Mouse (Mus musculus) liver, embryonic 14.5 days (tissue): ENCODE measurements around the gene Acer2. TPM values are rescaled to one million over a fixed set of nuclear protein-coding genes. Genes with fewer than 3 reads are reported as not detected.

Experiments used
- ATAC-seq: fragments of 200-750 bp; cut with Nextera tagmentation; 2 replicates; pipeline ENCODE4 v1.8.0; 2017; ENCODE audit warnings: moderate number of reproducible peaks, mild to moderate bottlenecking, moderate library complexity; ENCODE audit not compliant: insufficient read depth
- DNase-seq, 3 experiments: peaks; one replicate each; pipeline ENCODE4 v3.0.0-alpha.2; 2012 to 2013; ENCODE audit warnings: low read depth in 3 of 3, low spot score in 3 of 3
- H3K27ac ChIP-seq: fragments of 300-500 bp; sonication (generic); 2 replicates; pipeline ENCODE4 v1.5.1; 2014; ENCODE audit warnings: moderate library complexity, mild to moderate bottlenecking, control low read depth, inconsistent platforms
- H3K27me3 ChIP-seq: fragments of 300-500 bp; sonication (generic); 2 replicates; pipeline ENCODE4 v1.6.1; 2014; ENCODE audit warnings: mild to moderate bottlenecking, low read length, moderate library complexity; ENCODE audit not compliant: control insufficient read depth, insufficient read depth
- H3K36me3 ChIP-seq: fragments of 300-500 bp; sonication (generic); replicated peaks from 2 replicates; pipeline ENCODE4 v1.6.1; 2014; ENCODE audit warnings: low read depth; ENCODE audit not compliant: control insufficient read depth, insufficient read depth
- H3K4me1 ChIP-seq, 2 experiments: fragments of 200-500 bp in 1 of 2; fragments of 300-500 bp in 1 of 2; sonication (generic) in 1 of 2; replicated peaks; 2 replicates each; pipeline ENCODE4 v1.6.1; 2012 to 2014; ENCODE audit warnings: antibody characterized with exemption in 1 of 2, inconsistent platforms in 1 of 2, low read length in 1 of 2; ENCODE audit not compliant: control insufficient read depth in 2 of 2, insufficient read depth in 2 of 2
- H3K4me2 ChIP-seq: fragments of 300-500 bp; sonication (generic); 2 replicates; pipeline ENCODE4 v1.6.1; 2014; ENCODE audit warnings: low read depth, mild to moderate bottlenecking, control low read depth, moderate library complexity
- H3K4me3 ChIP-seq, 2 experiments: fragments of 200-500 bp in 1 of 2; fragments of 300-500 bp in 1 of 2; sonication (generic) in 1 of 2; 2 replicates each; pipeline ENCODE4 v1.5.1; 2012 to 2014; ENCODE audit warnings: low read depth in 2 of 2, low read length in 2 of 2, mild to moderate bottlenecking in 2 of 2, control low read depth in 1 of 2, inconsistent platforms in 1 of 2, moderate library complexity in 1 of 2; ENCODE audit not compliant: insufficient read depth in 1 of 2
- H3K9ac ChIP-seq: fragments of 300-500 bp; sonication (generic); replicated peaks from 2 replicates; pipeline ENCODE4 v1.6.1; 2014; ENCODE audit warnings: mild to moderate bottlenecking, control low read depth, moderate library complexity
- H3K9me3 ChIP-seq: fragments of 300-500 bp; sonication (generic); 2 replicates; pipeline ENCODE4 v1.6.1; 2016; ENCODE audit warnings: low read length, mixed read lengths; ENCODE audit not compliant: control insufficient read depth
- CTCF ChIP-seq: IDR thresholded peaks from 2 replicates; pipeline ENCODE4 v1.5.1; 2016; ENCODE audit warnings: antibody characterized with exemption, low read depth, control low read depth
- EP300 ChIP-seq: IDR thresholded peaks from 2 replicates; pipeline ENCODE4 v1.6.1; 2016; ENCODE audit warnings: antibody characterized with exemption, low read depth
- WGBS: fragments of 180-500 bp; shearing (Covaris S2); extraction: QIAGEN DNeasy Blood & Tissue Kit; methylation state at CpG from one replicate; pipeline ENCODE4 v1.1.7; 2014; ENCODE audit not compliant: insufficient replicate concordance; 5-methylcytosine and 5-hydroxymethylcytosine counted together
- polyA plus RNA-seq, 2 experiments: library from polyadenylated mRNA; depleted of rRNA in 1 of 2; stranded (reverse) in 1 of 2; unstranded in 1 of 2; fragments of >200 nt; fragmentation: Nextera tagmentation in 1 of 2; extraction: Ambion mirVana in 1 of 2; gene quantifications; 2 replicates each; pipeline versions ENCODE4 v1.2.1 to v1.2.3; 2012 to 2014

The Acer2 gene
- polyA plus RNA-seq, 2 experiments: 2.6 to 4.5 TPM

GRCm38 (mm10) chr4:86886160-86886878 lies 12.1 kb downstream of the Acer2 start:
- Histone ChIP-seq H3K4me1 (peaks cover 9 to 20% of the 10 kb centered on the region in 2 experiments), H3K4me3 (peak overlapping the region; percentile 56 to 71), H3K27ac (peak overlapping the region; percentile 52), H3K36me3 (no peaks in the 10 kb centered on the region), H3K9me3 (no peaks in the 10 kb centered on the region), H3K9ac (peak overlapping the region; percentile 47), H3K27me3 (no peaks in the 10 kb centered on the region), H3K4me2 (peak overlapping the region; percentile 86)
- TF ChIP-seq EP300 (no peak), CTCF (0 out of 2 replicates have a peak, but pooled peaks have one; percentile 3)
- ATAC-seq (peak; percentile 83), DNase-seq (peak; percentile 47 to 59 (median 52))
- 2% methylated on average over 18 of the region's 18 CpGs for WGBS

DNA sequence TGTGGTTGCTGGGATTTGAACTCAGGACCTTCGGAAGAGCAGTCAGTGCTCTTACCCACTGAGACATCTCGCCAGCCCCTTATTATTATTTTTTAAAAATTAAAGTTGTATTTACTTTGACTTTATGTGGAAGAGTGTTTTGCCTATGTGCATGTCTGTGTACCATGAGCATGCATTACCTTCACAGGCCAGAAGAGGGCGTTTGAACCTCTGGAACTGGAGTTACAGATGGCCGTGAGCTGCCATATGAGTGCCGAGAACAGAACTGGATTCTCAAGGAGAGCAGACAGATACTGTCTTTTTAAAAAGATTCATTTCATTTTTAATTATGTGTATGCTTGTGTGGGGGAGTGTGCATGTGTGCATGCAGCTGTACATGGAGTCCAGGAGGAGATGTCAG lies 13.7 kb downstream of the Acer2 start:
- WGBS: 61% methylated on average over 5 of the region's 5 CpGs
- no peak for DNase-seq
- TF ChIP-seq CTCF (peak; percentile 73), EP300 (no peak)
- Histone ChIP-seq H3K4me2 (no peak overlapping the region), H3K9ac (no peak overlapping the region), H3K27ac (no peak overlapping the region), H3K9me3 (no peaks in the 10 kb centered on the region), H3K4me1 (peaks cover 9 to 20% of the 10 kb centered on the region in 2 experiments), H3K27me3 (no peaks in the 10 kb centered on the region), H3K4me3 (no peak overlapping the region), H3K36me3 (no peaks in the 10 kb centered on the region)
- ATAC-seq: no peak

GRCm38 (mm10) chr4:86897411-86897810 lies 23.2 kb downstream of the Acer2 start:
- Histone ChIP-seq H3K4me2 (no peak overlapping the region), H3K27me3 (no peaks in the 10 kb centered on the region), H3K9me3 (no peaks in the 10 kb centered on the region), H3K4me1 (peaks cover 0 to 12% of the 10 kb centered on the region in 2 experiments; a peak in 2 of 4 replicates), H3K27ac (no peak overlapping the region), H3K36me3 (no peaks in the 10 kb centered on the region), H3K4me3 (no peak overlapping the region), H3K9ac (no peak overlapping the region)
- ATAC-seq (peak; percentile 37; the same call in 1 of the 2 replicates), DNase-seq (no peak)
- WGBS: 49% methylated on average over 7 of the region's 7 CpGs
- TF ChIP-seq EP300 (no peak), CTCF (no peak)

- no peak overlapping the region for H3K27ac ChIP-seq
- no peaks in the 10 kb centered on the region for H3K9me3 ChIP-seq
- WGBS: 34% methylated on average over 14 of the region's 14 CpGs
- no peaks in the 10 kb centered on the region for H3K27me3 ChIP-seq
- TF ChIP-seq EP300 (no peak), CTCF (no peak)
- H3K4me1 ChIP-seq: peaks cover 0 to 15% of the 10 kb centered on the region in 2 experiments; a peak in 2 of 4 replicates
- no peak overlapping the region for H3K4me2 ChIP-seq
- no peak overlapping the region for H3K9ac ChIP-seq
- ATAC-seq (peak; percentile 55; the same call in 1 of the 2 replicates), DNase-seq (no peak)
- H3K36me3 ChIP-seq: no peaks in the 10 kb centered on the region
- H3K4me3 ChIP-seq: no peak overlapping the region
Measured at GRCm38 (mm10) chr4:86898791-86899474, 24.7 kb downstream of the Acer2 start.

DNA sequence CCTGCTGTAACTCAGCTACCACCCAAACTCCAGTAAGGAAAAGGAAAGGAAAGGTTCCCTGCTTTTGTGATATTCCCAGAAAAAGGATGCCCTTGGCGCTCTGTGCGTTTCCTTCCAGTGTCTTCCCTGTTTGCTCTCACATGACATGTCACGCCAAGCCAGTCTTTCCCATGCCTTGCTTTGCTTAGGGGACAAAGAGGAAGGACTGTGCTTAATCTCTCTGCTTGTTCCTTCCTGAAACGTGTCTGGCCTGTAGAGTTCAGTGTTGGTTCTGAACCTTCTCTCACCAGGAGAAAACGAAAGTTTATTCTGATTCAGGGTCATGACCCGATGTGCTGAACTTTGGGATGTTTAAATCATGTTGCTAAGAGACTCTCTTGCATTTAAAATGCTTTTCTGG lies 28.2 kb downstream of the Acer2 start:
- Histone ChIP-seq H3K27ac (no peak overlapping the region), H3K4me1 (peaks cover 0 to 11% of the 10 kb centered on the region in 2 experiments; a peak in 2 of 4 replicates), H3K27me3 (no peaks in the 10 kb centered on the region), H3K9ac (no peak overlapping the region), H3K36me3 (no peaks in the 10 kb centered on the region), H3K4me2 (no peak overlapping the region), H3K9me3 (no peaks in the 10 kb centered on the region), H3K4me3 (no peak overlapping the region)
- WGBS: 11% methylated on average over 6 of the region's 6 CpGs
- no peak for TF ChIP-seq CTCF
- TF ChIP-seq EP300: no peak
- DNase-seq (no peak), ATAC-seq (peak; percentile 54)
